Mouse (Mus musculus): ENCODE data around the gene Snx30. TPM values are rescaled to one million over a fixed set of nuclear protein-coding genes. Genes with fewer than 3 reads are reported as not detected.

Gene Snx30
- total RNA-seq, 2 experiments from 2014 or later = 6.5 TPM

DNA sequence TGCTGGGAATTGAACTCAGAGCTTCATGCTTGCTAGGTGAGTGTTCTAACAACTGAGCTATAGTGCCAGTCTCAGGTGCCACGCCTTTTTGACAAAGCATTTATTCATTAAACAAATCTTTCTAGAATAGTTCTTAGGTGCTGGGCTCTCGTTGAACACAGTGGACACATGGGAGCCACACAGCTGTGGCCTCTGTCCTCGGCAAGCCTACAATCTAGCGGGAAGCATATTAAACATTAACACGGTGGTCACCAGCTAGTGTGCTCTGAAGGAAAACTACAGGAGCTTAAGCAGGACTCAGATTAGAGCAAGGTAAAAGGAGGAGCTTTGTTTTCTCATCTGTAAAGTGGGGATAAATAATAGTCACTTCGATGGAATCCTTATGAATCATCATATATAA, 101.5 kb downstream of the Snx30 start:
- DNase-seq = no peak

DNA sequence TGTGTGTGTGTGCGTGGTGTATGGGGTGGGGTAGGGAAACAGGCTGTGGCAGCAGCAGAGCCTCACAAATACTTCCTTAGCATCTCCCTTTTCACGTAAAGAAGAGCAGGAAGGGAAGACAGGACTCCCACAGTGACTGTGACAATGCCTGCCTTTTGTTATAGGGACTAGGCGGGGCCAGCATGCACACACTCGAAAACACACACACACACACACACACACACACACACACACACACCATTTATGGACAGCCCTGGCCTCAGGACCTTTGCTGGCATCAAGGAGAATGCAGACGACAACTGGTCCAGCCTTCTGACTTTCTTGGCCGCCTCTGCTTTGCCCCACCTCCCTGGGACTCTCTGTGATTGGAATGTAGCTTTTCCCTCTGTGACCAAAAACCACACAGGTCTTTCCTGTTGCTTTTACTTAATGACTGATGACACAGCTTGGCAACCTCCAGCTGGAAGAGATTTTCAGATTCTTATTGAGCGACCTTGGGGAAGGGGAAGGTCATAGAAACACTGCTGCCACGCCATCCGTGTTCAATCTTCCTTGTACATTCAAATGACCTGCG, 102.1 kb downstream of the Snx30 start:
- DNase-seq = no peak

DNA sequence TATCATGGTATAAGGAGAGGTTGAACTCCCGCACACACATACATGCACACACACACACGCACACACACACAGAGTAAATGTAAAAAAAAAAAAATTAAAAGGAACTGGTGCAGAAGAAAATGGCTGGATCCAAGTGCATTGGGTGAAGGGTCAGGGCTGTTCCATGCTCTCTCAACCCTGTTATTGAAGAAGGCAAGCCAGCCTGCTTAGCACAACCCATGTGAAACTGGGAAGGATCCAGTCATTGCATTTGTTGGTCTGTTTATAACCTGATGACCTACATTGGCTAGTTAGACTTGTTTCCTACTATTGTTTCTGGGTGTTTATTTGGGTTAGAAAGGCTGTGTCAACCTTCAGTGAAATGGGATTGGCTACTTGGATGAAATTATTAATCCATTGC, 103.1 kb downstream of the Snx30 start:
- DNase-seq = no peak

DNA sequence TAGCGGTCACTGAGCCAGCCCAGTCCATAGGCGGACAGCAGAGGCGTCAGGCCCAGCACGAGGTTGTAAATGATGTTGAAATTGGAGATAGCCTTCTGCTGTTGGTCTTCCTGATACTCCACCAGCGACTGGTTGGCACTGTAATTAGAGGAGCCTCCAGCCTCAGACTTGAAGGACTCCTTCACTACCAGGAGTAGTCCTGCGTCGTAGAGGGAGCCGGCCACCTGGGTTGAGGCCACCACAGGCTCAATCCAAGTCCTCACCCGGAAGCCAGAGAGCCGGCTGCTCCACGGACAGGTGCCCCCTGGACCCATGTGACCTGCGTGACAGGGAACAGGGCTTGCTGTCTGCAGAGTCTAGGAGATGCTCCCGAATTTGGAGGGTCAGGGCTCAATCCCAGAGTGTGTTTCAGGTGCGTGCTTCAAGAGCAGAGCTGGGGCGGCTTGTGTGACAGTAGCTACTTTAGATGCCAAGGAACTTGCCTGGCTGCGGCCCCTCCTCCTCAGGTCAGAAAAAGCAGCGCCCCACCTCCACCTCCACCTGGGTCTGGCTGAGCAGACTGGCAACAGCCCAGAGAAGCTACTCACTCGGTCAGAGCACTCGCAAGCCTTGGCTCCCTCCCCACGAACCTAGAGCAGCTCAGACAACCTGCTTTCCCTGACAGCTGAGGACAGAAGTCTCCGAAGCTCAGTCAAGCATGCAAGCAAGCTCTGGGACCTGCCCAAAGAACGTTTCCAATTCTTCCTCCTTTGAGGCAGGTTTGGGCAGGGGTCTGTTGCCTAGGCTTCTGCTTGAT, 109.2 kb downstream of the Snx30 start, which contains the start of gene Slc46a2:
TSS of gene Slc46a2 (minus strand) at position 449 of the 796 bp plus-strand sequence.
- no peak for DNase-seq

DNA sequence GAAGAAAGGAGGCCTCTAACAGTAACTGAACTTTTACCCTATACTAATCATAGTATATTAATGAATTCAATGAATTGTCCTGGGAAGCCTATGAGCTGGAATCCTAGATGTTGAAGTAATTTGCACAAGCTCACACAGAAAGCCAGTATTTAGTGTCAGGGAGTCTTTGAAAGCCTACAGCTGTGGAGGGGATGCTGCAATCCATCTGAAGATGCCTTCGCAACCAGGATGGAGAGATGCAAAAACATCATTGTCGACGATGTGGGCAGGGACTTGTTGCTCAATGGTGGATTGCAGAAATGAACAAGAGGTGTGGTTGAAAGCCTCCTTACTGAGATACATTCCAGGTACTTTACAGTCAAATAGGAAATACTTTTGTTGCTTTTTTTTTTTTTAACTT, 112.3 kb downstream of the Snx30 start:
- no peak for DNase-seq

DNA sequence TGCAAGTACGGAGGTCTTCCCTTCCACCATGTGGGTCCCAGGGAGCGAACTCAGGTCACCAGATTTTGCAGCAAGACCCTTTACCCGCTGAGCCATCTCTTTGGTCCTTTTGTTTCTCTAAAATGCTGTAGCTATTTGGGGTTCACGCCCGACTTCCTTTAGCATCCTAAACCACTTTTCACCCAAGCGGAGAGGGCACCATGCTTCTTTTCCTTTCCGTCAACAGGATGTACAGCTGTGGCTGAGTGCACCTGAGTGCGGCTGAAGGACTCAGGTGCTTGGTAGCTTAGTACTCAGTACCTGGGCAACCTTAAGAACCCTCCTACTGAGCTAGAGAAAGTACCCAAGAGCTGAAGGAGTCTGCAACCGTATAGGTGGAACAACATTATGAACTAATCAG, 119.4 kb downstream of the Snx30 start:
- DNase-seq = no peak

DNA sequence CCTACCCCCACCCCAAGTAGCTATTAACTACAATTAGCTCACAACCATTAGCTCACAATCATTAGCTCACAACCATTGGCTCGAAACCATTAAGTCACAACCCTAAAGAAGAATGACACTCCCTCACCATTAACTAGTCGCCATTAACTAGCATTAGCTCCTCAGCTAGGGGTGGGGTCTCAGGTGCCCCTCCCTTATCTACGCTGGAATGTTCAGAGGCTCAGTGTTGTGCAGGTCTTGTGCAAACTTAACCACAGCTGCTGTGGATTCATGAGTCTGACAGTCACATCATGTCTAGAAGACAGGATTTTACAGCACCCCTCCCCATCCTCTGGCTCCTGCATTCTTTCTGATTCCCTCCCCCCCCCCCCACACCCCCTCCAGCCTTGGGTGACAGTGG, 122.0 kb downstream of the Snx30 start:
- DNase-seq = no peak

DNA sequence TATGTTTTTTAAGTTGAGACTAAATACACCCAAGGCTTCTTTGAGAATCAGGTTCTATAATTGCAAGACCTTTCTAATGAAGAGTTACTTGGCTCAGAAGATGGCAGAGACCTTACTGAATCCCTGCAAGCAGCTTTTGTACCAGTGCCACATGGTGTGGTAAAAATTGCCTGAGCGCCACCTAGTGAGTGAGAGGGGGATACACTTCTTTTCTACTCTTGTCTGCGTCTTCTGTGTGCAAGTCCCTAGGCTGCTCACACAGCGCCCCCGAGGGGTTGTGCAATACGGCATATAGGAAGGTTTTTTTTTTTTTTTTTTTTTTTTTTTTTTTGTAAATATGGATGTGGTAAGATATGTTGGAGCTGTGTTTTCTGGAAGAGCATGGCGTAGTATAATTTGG, 122.7 kb downstream of the Snx30 start:
- peak; percentile 71 to 72 for DNase-seq

DNA sequence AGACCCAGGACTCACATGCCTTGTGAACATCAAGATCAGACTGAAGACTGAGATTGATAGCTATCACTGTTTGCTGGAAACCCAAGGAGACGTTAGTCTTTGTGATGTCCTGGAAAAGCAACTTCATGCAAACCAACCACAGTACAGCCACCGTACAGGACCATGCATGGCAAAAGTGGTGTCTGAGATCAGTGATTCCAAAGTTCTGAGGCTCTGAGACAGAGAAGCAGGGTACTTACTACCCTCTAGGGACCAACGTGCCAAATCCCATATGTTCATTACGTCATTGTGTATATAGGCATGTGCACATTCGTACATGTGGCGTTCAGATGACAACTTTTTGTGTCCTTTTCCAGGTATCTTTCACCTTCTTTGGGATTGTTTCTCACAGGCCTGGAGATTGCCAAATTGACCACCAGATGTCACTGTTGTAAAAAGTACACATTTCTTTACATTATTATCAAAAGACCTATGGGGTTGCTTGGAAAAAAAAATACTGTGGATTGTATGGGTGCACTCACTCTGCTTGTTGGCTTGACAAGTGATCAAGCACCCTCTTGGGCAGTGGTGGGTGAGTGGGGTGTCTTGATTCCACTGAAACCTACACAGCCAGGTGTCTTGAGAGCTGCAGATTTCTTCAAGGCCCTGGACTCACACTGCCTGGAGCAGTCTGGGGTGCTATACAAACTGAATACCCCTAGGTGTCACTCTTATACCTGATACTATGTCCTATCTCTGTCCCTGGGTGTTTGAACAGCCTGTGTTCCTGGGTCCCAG, 127.1 kb downstream of the Snx30 start:
- no peak for DNase-seq

DNA sequence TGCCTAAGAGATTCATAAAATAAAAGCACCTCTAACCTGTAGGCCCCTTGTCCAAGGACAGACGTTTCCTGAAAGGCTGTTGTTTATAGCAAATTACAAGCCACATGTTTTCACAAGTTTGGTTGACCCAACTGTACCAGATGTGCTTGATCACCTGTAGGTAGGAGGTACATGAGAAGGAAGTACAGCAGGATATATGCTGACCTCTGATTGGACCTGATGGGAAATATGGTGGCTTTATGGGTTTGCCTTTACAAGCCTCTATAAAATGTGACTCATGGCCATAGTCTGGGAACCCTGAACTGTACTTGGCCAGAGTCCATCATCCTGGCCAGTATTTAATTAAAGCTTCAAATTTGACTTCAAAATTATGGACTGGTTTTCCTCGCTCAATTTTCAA, 131.9 kb downstream of the Snx30 start:
- DNase-seq = no peak

Other genes starting within 250 kb of the Snx30 start
- gene Hsdl2, start 224.3 kb upstream of the Snx30 start, total RNA-seq (2021) = 100 to 1,000 TPM; 229 to 248 TPM
- gene E130308A19Rik, start 179.6 kb upstream of the Snx30 start, total RNA-seq (2021) = 1 to 10 TPM; 7.1 TPM
- 10 to 100 TPM; 10.1 to 11.3 TPM for gene Inip, start 4.3 kb upstream of the Snx30 start, total RNA-seq (2021)
- gene Slc46a2, start 109.2 kb downstream of the Snx30 start, total RNA-seq (2021) = under 1 TPM; 0.12 to 0.15 TPM
- not detected for gene Mup4, start 154.9 kb downstream of the Snx30 start, total RNA-seq (2021)
- not detected for gene Mup6, start 158.5 kb downstream of the Snx30 start, total RNA-seq (2021)